Comparison of ENCODE assay signal across 8 mouse cellular contexts in the genomic region with DNA sequence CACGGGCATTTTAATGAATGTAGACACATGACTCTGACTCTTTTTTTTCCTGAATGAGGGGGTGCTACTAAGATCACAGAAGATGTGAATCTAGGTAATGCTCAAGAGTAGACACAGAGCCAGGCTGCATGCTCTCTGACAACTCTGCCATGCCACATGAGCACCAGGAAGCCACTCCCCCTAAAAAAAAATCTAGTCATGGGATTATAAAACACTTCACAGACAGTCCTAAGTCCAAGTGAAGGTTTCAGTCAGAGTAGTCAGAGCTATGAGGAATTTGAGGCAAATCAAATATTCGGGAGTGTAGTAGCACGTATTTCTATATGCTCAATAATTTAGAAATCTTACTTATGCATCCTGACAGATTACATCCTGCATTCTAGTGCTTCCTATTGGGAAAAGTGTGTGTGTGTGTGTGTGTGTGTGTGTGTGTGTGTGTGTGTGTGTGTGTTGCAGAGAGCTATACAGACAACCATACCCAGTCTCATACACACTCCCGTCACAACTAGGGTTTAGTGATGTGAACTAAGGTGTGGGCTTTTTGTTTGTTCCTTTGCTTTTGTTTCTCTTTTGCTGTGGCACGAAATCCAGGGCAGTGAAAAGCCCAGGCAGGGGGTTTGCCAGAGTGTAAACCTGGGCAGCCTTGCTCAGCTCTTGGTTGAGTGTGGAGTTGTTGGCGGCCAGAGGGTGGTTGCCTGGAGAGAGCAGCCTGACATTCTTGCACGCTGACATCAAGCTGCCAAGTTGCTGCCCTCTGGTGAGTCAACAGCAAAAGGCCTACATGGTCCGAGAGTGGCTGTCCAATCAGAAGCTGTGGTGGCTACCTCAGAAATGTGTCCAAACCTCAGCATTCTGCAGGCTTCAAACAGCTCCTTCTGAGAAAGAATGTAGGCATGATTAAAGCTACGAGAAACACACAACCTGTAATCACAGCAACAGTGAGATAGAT.
DNase-seq lines count a peak whose midpoint lies in the region; ATAC-seq and TF ChIP-seq lines count a peak whose summit lies in the region.

No protein-coding gene starts in this region.

- intact Hi-C loops in gastrocnemius, postnatal 14 days (cut with DNase I; ENCODE audit: low total_unique reads) = no loop called here

- peak; percentile 11 for DNase-seq in gastrocnemius, postnatal 14 days
- DNase-seq in gastrocnemius, adult 18-20 months (ENCODE audit: low spot score) = no peak
- peak; percentile 65 for DNase-seq in brain, embryonic 14.5 days (ENCODE audit: low read depth)
- DNase-seq in heart, adult 18-20 months = peak; percentile 38 to 54
- peak; percentile 22 to 29 for DNase-seq in kidney, adult 8-10 months
- peak; percentile 8 for DNase-seq in right cerebral cortex, postnatal 25 days
- no peak for DNase-seq in thymus, postnatal 10 days (ENCODE audit: low spot score in 2 of 2)

- no peaks in the 10 kb centered on the region for H3K27me3 ChIP-seq in lung, embryonic 16.5 days (ENCODE audit: control insufficient read depth, insufficient read depth, low read depth, low read length)

- no peak overlapping the region for H3K4me3 ChIP-seq in lung, embryonic 16.5 days (ENCODE audit: low read length)

- H3K27ac ChIP-seq in lung, embryonic 16.5 days (ENCODE audit: low read length) = peak overlapping the region; percentile 88

- H3K9me3 ChIP-seq in lung, embryonic 16.5 days (ENCODE audit: control insufficient read depth, low read length) = no peaks in the 10 kb centered on the region

- peaks cover 7% of the 10 kb centered on the region; the same call in 1 of the 2 replicates for H3K4me1 ChIP-seq in lung, embryonic 16.5 days (replicated peaks; ENCODE audit: control insufficient read depth, insufficient read depth, low read length)

- 0 out of 2 replicates have a peak overlapping the region, but pooled peaks have one; percentile 31 for H3K4me2 ChIP-seq in lung, embryonic 16.5 days (ENCODE audit: low read depth, low read length)

- H3K36me3 ChIP-seq in lung, embryonic 16.5 days (ENCODE audit: control insufficient read depth, insufficient read depth, low read length) = no peaks in the 10 kb centered on the region

- no peak overlapping the region for H3K9ac ChIP-seq in lung, embryonic 16.5 days (ENCODE audit: low read length)

- TF ChIP-seq CTCF in brain, embryonic 14.5 days (IDR thresholded peaks at IDR 0.05; ENCODE audit: borderline replicate concordance, extremely low read depth, insufficient read depth, insufficient read length) = no peak

- 31% methylated on average over 9 of the region's 9 CpGs for WGBS in lung, embryonic 16.5 days

- ATAC-seq in lung, embryonic 16.5 days (ENCODE audit: low read depth) = peak; percentile 95

- TF ChIP-seq POLR2A in brain, embryonic 14.5 days (IDR thresholded peaks at IDR 0.05; ENCODE audit: borderline replicate concordance, extremely low read depth, insufficient read depth, insufficient read length, poor library complexity, severe bottlenecking) = no peak

Comparison
In these comparisons a context has a peak if more than half of its experiments do, and no peak if none do; other contexts are left out.
1. DNase-seq: peak in gastrocnemius, postnatal 14 days (single experiment), brain, embryonic 14.5 days (single experiment), heart, adult 18-20 months (2 of 2), kidney, adult 8-10 months (2 of 2) and right cerebral cortex, postnatal 25 days (single experiment); none in gastrocnemius, adult 18-20 months (single experiment) and thymus, postnatal 10 days (0 of 2).